In the genomic region with DNA sequence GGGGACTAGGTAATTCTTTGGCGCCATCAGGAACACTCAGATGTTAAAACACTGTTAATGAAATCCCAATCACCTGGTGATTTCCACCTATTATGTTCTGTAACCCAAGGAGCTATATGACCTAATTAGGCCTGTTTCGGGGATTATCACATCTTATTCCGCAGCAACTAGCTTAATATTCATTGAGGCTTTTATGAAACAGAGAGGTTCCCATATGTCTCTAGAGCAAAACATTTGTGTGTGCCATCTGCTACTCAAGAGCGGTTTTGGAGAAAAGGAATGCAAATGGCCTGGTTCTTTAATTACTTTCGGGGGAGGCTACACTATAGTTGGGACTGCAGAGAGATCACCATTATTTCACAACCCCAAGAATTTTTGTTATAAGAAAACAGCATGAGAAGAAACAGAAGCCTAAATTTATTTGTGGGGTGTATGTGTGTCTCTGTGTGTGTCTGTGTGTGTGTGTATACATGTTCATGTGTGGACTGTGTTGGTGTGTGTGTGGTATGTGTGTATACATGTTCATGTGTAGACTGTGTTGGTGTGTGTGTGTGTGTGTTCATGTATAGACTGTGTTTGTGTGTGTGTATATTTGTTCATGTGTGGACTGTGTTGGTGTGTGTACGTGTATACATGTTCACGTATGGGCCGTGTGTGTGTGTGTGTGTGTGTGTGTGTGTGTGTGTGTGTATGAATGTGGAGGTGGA, we compare ENCODE assay signal across 15 mouse cellular contexts. TPM values are rescaled to one million over a fixed set of nuclear protein-coding genes. Genes with fewer than 3 reads are reported as not detected.
DNase-seq lines count a peak whose midpoint lies in the region; ATAC-seq and TF ChIP-seq lines count a peak whose summit lies in the region.
"Had no signal": no experiment of that assay in that cellular context is flagged by ENCODE, and none has a peak within 500 bp of the region (broad histone marks: within the 10 kb centered on the region; RNA-seq: fewer than 3 reads in every experiment).

No protein-coding gene starts in this region.

- no peaks in the 10 kb centered on the region for H3K4me1 ChIP-seq in midbrain, embryonic 10.5 days
- peaks cover 5% of the 10 kb centered on the region; the same call in 1 of the 2 replicates for H3K4me1 ChIP-seq in midbrain, embryonic 15.5 days
- peaks cover 10% of the 10 kb centered on the region; the same call in 1 of the 2 replicates for H3K4me1 ChIP-seq in forebrain, embryonic 14.5 days (ENCODE audit: control insufficient read depth, insufficient read depth, low read length)
- no peaks in the 10 kb centered on the region for H3K4me1 ChIP-seq in midbrain, postnatal 0 days (ENCODE audit: insufficient read depth, low read length)

- no peak for TF ChIP-seq CTCF in midbrain, postnatal 0 days (IDR thresholded peaks at IDR 0.05)

- ATAC-seq in frontal cortex, adult (ENCODE audit: low TSS enrichment), result peak; percentile 55; the same call in 1 of the 2 replicates
- no peak for ATAC-seq in midbrain, embryonic 15.5 days (replicated peaks)
- ATAC-seq in forebrain, embryonic 14.5 days, result peak; percentile 72
- ATAC-seq in midbrain, postnatal 0 days (ENCODE audit: low FRiP score), result no peak
- ATAC-seq: intestine, postnatal 0 days had no signal

- no peaks in the 10 kb centered on the region; the same call in 1 of the 2 replicates for H3K27me3 ChIP-seq in midbrain, embryonic 10.5 days (ENCODE audit: low read depth, poor library complexity, severe bottlenecking)
- H3K27me3 ChIP-seq in midbrain, embryonic 15.5 days (replicated peaks), result no peaks in the 10 kb centered on the region
- H3K27me3 ChIP-seq in forebrain, embryonic 14.5 days (replicated peaks; ENCODE audit: control insufficient read depth, insufficient read depth, low read length), result no peaks in the 10 kb centered on the region
- no peaks in the 10 kb centered on the region for H3K27me3 ChIP-seq in midbrain, postnatal 0 days (ENCODE audit: insufficient read depth, low read length)

- no peak for DNase-seq in frontal cortex, postnatal 10 days (ENCODE audit: low spot score in 2 of 2)
- DNase-seq in midbrain, embryonic 10.5 days (ENCODE audit: low spot score), result peak; percentile 3
- peak; percentile 88 for DNase-seq in forebrain, embryonic 14.5 days (ENCODE audit: low spot score)
- DNase-seq in midbrain, postnatal 0 days (ENCODE audit: low spot score), result peak; percentile 40
- DNase-seq in adrenal gland, postnatal 4 days (ENCODE audit: low spot score in 2 of 2), result no peak
- DNase-seq: adrenal gland, postnatal 36 days; heart, adult 18-20 months; kidney, postnatal 25 days; liver; lung, adult 2 months; right cerebral cortex, postnatal 25 days had no signal

- no peak overlapping the region for H3K4me3 ChIP-seq in midbrain, embryonic 10.5 days
- no peak overlapping the region for H3K4me3 ChIP-seq in midbrain, embryonic 15.5 days
- no peak overlapping the region for H3K4me3 ChIP-seq in forebrain, embryonic 14.5 days (ENCODE audit: low read depth, low read length)
- no peak overlapping the region for H3K4me3 ChIP-seq in midbrain, postnatal 0 days (ENCODE audit: low read depth, low read length)

- no peak overlapping the region for H3K27ac ChIP-seq in midbrain, embryonic 10.5 days (replicated peaks)
- no peak overlapping the region for H3K27ac ChIP-seq in midbrain, embryonic 15.5 days
- H3K27ac ChIP-seq in forebrain, embryonic 14.5 days (ENCODE audit: low read depth, low read length), result peak overlapping the region; percentile 39; the same call in 1 of the 2 replicates
- no peak overlapping the region for H3K27ac ChIP-seq in midbrain, postnatal 0 days (ENCODE audit: low read depth, low read length)
- H3K27ac ChIP-seq: macrophage had no signal

- no peaks in the 10 kb centered on the region for H3K36me3 ChIP-seq in midbrain, embryonic 10.5 days
- H3K36me3 ChIP-seq in midbrain, embryonic 15.5 days (replicated peaks), result no peaks in the 10 kb centered on the region
- no peaks in the 10 kb centered on the region for H3K36me3 ChIP-seq in forebrain, embryonic 14.5 days (ENCODE audit: control insufficient read depth, insufficient read depth, low read length)
- H3K36me3 ChIP-seq in midbrain, postnatal 0 days (ENCODE audit: insufficient read depth, low read length), result no peaks in the 10 kb centered on the region

- no peak overlapping the region for H3K4me2 ChIP-seq in midbrain, embryonic 15.5 days
- H3K4me2 ChIP-seq in forebrain, embryonic 14.5 days (ENCODE audit: low read length), result no peak overlapping the region
- H3K4me2 ChIP-seq in midbrain, postnatal 0 days (ENCODE audit: low read depth, low read length, poor library complexity, severe bottlenecking), result no peak overlapping the region

- H3K9me3 ChIP-seq in midbrain, embryonic 10.5 days (replicated peaks), result no peaks in the 10 kb centered on the region
- H3K9me3 ChIP-seq in midbrain, embryonic 15.5 days, result no peaks in the 10 kb centered on the region
- no peaks in the 10 kb centered on the region for H3K9me3 ChIP-seq in forebrain, embryonic 14.5 days (replicated peaks; ENCODE audit: control insufficient read depth, low read length)
- H3K9me3 ChIP-seq in midbrain, postnatal 0 days (ENCODE audit: low read length), result no peaks in the 10 kb centered on the region

- no peak overlapping the region for H3K9ac ChIP-seq in midbrain, embryonic 15.5 days
- no peak overlapping the region for H3K9ac ChIP-seq in forebrain, embryonic 14.5 days (ENCODE audit: low read length)
- H3K9ac ChIP-seq in midbrain, postnatal 0 days (replicated peaks; ENCODE audit: low read length, poor library complexity, severe bottlenecking), result no peak overlapping the region

- WGBS in midbrain, embryonic 10.5 days, result 85% methylated on average over 8 of the region's 8 CpGs
- WGBS in midbrain, embryonic 15.5 days, result 55% methylated on average over 8 of the region's 8 CpGs
- WGBS in forebrain, embryonic 14.5 days, result 44% methylated on average over 8 of the region's 8 CpGs
- 55% methylated on average over 8 of the region's 8 CpGs for WGBS in midbrain, postnatal 0 days

RNA-seq across cellular contexts. Expression of a gene that starts 8.4 kb away (rescaled TPM):
- polyA plus RNA-seq in midbrain, embryonic 10.5 days (2016; fragmentation: Nextera tagmentation; extraction: Ambion mirVana), result 26.7 and 32.1 TPM in 2 replicates
- 28.5 and 29.0 TPM in 2 replicates for polyA plus RNA-seq in midbrain, embryonic 15.5 days (2015; fragmentation: Nextera tagmentation; extraction: Ambion mirVana)
- 15.3 and 22.4 TPM in 2 replicates for polyA plus RNA-seq in forebrain, embryonic 14.5 days (2014; fragmentation: Nextera tagmentation; extraction: Ambion mirVana)
- total RNA-seq in midbrain, postnatal 0 days (2014; rRNA removed), result 26.0 and 29.6 TPM in 2 replicates
- 15.2 and 18.2 TPM in 2 replicates for polyA plus RNA-seq in midbrain, postnatal 0 days (2015; fragmentation: Nextera tagmentation; extraction: Ambion mirVana)
- 10 to 100 TPM; 27.5 to 28.2 TPM for total RNA-seq in adrenal gland, postnatal 4 days (2021)

RNA-seq across cellular contexts. Expression of a gene that starts 18.0 kb away (rescaled TPM):
- 659 and 790 TPM in 2 replicates for polyA plus RNA-seq in midbrain, embryonic 10.5 days (2016; fragmentation: Nextera tagmentation; extraction: Ambion mirVana)
- 179 and 197 TPM in 2 replicates for polyA plus RNA-seq in midbrain, embryonic 15.5 days (2015; fragmentation: Nextera tagmentation; extraction: Ambion mirVana)
- polyA plus RNA-seq in forebrain, embryonic 14.5 days (2014; fragmentation: Nextera tagmentation; extraction: Ambion mirVana), result 357 and 434 TPM in 2 replicates
- 45.8 and 51.7 TPM in 2 replicates for total RNA-seq in midbrain, postnatal 0 days (2014; rRNA removed)
- polyA plus RNA-seq in midbrain, postnatal 0 days (2015; fragmentation: Nextera tagmentation; extraction: Ambion mirVana), result 160 and 168 TPM in 2 replicates
- 100 to 1,000 TPM; 301 to 308 TPM for total RNA-seq in adrenal gland, postnatal 4 days (2021)

RNA-seq across cellular contexts. Expression of a gene that starts 47.4 kb away (rescaled TPM):
- 8.2 and 9.6 TPM in 2 replicates for polyA plus RNA-seq in midbrain, embryonic 10.5 days (2016; fragmentation: Nextera tagmentation; extraction: Ambion mirVana)
- 10.8 and 11.2 TPM in 2 replicates for polyA plus RNA-seq in midbrain, embryonic 15.5 days (2015; fragmentation: Nextera tagmentation; extraction: Ambion mirVana)
- polyA plus RNA-seq in forebrain, embryonic 14.5 days (2014; fragmentation: Nextera tagmentation; extraction: Ambion mirVana), result 9.8 and 10.2 TPM in 2 replicates
- 18.6 and 18.8 TPM in 2 replicates for total RNA-seq in midbrain, postnatal 0 days (2014; rRNA removed)
- 9.6 and 12.9 TPM in 2 replicates for polyA plus RNA-seq in midbrain, postnatal 0 days (2015; fragmentation: Nextera tagmentation; extraction: Ambion mirVana)
- 10 to 100 TPM; 14.5 TPM for total RNA-seq in adrenal gland, postnatal 4 days (2021)

Comparison
In these comparisons a context has a peak if more than half of its experiments do, and no peak if none do; other contexts are left out.
1. ATAC-seq: peak in frontal cortex, adult (single experiment) and forebrain, embryonic 14.5 days (single experiment); none in midbrain, embryonic 15.5 days (single experiment) and midbrain, postnatal 0 days (single experiment).
2. DNase-seq: peak in midbrain, embryonic 10.5 days (single experiment), forebrain, embryonic 14.5 days (single experiment) and midbrain, postnatal 0 days (single experiment); none in frontal cortex, postnatal 10 days (0 of 2) and adrenal gland, postnatal 4 days (0 of 2).